Mouse (Mus musculus) erythroblast, embryonic 14.5 days (primary cell): Measurements from ENCODE around the gene Cyb5rl.

Source experiments
- GATA1 ChIP-seq: IDR thresholded peaks from 2 replicates; pipeline ENCODE4 v1.6.1; 2012; ENCODE audit warnings: low read length, inconsistent platforms, mixed read lengths
- TAL1 ChIP-seq: IDR thresholded peaks from 3 replicates; pipeline ENCODE4 v1.6.1; 2012; ENCODE audit warnings: low read length, inconsistent platforms, mixed read lengths

DNA sequence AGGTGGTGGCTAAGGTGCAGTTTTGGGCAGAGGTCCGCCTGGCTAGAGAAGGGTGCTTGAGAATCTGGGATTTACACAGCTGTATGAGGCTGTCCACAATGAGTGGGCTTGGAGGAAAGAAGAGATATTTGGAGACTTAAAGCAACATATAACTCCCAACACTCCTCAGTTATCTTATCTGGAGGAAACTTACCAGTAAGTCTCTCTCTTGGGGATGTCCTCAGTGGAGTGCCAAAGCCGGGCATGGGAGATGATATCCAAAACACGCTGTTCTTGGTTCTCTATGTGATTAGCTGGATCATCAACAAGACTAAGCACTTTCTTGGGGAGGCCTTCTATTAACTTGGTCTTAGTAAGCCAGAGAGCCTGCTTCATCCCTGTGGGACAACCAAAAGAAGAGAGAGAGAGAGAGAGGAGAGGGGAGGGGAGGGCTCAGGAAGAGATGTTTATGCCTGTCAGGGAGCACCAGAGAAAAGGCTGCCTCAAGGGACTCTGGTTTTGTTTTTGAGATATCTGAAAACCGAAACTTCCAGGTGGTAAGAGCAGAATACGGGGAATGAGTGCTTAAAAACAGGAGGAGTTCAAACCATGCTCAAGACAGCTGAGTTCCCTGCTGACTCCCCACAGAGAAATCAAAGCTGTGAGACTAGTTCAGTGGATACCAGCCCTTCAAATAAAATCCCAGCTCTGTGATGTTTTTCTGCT lies 2.2 kb upstream of the Cyb5rl start:
- TF ChIP-seq GATA1 (no peak), TAL1 (no peak)
